ENCODE assay signal across 8 mouse cellular contexts in genomic region chr14:21610224-21610623, GRCm38 (mm10).
DNase-seq lines count a peak whose midpoint lies in the region; ATAC-seq and TF ChIP-seq lines count a peak whose summit lies in the region.

No protein-coding gene starts in this region.

- DNase-seq in liver, postnatal 0 days, result no peak
- DNase-seq in liver (no peak), Patski (ENCODE audit: low read depth, low spot score) (no peak)
- DNase-seq in cerebellum, postnatal 25 days, result peak; percentile 24 to 27
- DNase-seq in urinary bladder, postnatal 10 days (ENCODE audit: low spot score), result no peak
- DNase-seq in adrenal gland, adult 18-20 months (ENCODE audit: low spot score in 2 of 2), result no peak

- no peak overlapping the region for H3K9ac ChIP-seq in liver, postnatal 0 days (replicated peaks)
- no peak overlapping the region for H3K9ac ChIP-seq in hindbrain, embryonic 15.5 days

- POLR2A ChIA-PET in Patski (lab: Charles Lee), result no interaction called here

- no peaks in the 10 kb centered on the region for H3K4me1 ChIP-seq in liver, postnatal 0 days (ENCODE audit: insufficient read depth)
- peaks cover 36% of the 10 kb centered on the region for H3K4me1 ChIP-seq in hindbrain, embryonic 15.5 days (replicated peaks)

- no peaks in the 10 kb centered on the region for H3K36me3 ChIP-seq in liver, postnatal 0 days (replicated peaks; ENCODE audit: insufficient read depth, low read length)
- no peaks in the 10 kb centered on the region for H3K36me3 ChIP-seq in hindbrain, embryonic 15.5 days

- ATAC-seq in liver, postnatal 0 days, result no peak
- no peak for ATAC-seq in Patski
- peak; percentile 69; the same call in 1 of the 2 replicates for ATAC-seq in hindbrain, embryonic 15.5 days (ENCODE audit: low FRiP score, low read depth)
- ATAC-seq in megakaryocyte-erythroid progenitor cell, adult 5-6 weeks (replicated peaks; ENCODE audit: low FRiP score, low TSS enrichment, poor library complexity, severe bottlenecking), result peak; percentile 87

- no peaks in the 10 kb centered on the region for H3K9me3 ChIP-seq in liver, postnatal 0 days (ENCODE audit: low read length)
- no peaks in the 10 kb centered on the region for H3K9me3 ChIP-seq in hindbrain, embryonic 15.5 days

- H3K4me3 ChIP-seq in liver, postnatal 0 days (ENCODE audit: low read depth, low read length), result no peak overlapping the region
- H3K4me3 ChIP-seq in hindbrain, embryonic 15.5 days, result no peak overlapping the region

- no peak for TF ChIP-seq EP300 in liver, postnatal 0 days (IDR thresholded peaks at IDR 0.05; ENCODE audit: low read depth)

- 20% methylated on average over 3 of the region's 3 CpGs for WGBS in liver, postnatal 0 days (ENCODE audit: insufficient replicate concordance)
- 11% methylated on average over 3 of the region's 3 CpGs for WGBS in hindbrain, embryonic 15.5 days

- H3K27me3 ChIP-seq in liver, postnatal 0 days (ENCODE audit: insufficient read depth, low read length), result no peaks in the 10 kb centered on the region
- H3K27me3 ChIP-seq in Patski, result no peaks in the 10 kb centered on the region
- H3K27me3 ChIP-seq in hindbrain, embryonic 15.5 days, result no peaks in the 10 kb centered on the region

- H3K27ac ChIP-seq in liver, postnatal 0 days (ENCODE audit: low read depth), result no peak overlapping the region
- no peak overlapping the region for H3K27ac ChIP-seq in hindbrain, embryonic 15.5 days (replicated peaks)

- in situ Hi-C loops in Patski (cut with MboI; ENCODE audit: low pct_unique_long_range_greater_than_20kb), result no loop called here

- peak; percentile 77 for TF ChIP-seq CTCF in liver, postnatal 0 days (IDR thresholded peaks at IDR 0.05; ENCODE audit: low read depth)
- peak; percentile 66 for TF ChIP-seq CTCF in Patski (IDR thresholded peaks at IDR 0.05)

- CTCF ChIA-PET in Patski (lab: Charles Lee), result interaction anchor here (1.0 to 2.7 kb wide), 12 partner anchors 8 to 473 kb away, joined by 3 to 16 read pairs (median 4); no protein-coding TSS in a partner anchor

- H3K4me2 ChIP-seq in liver, postnatal 0 days (ENCODE audit: low read depth, low read length), result no peak overlapping the region
- no peak overlapping the region for H3K4me2 ChIP-seq in hindbrain, embryonic 15.5 days

Comparison
In these comparisons a context has a peak if more than half of its experiments do, and no peak if none do; other contexts are left out.
1. ATAC-seq: peak in hindbrain, embryonic 15.5 days (single experiment) and megakaryocyte-erythroid progenitor cell, adult 5-6 weeks (single experiment); none in liver, postnatal 0 days (single experiment) and Patski (single experiment).
2. DNase-seq: peak in cerebellum, postnatal 25 days (2 of 2); none in liver, postnatal 0 days (single experiment), liver (single experiment), Patski (single experiment), urinary bladder, postnatal 10 days (single experiment) and adrenal gland, adult 18-20 months (0 of 2).